Mouse (Mus musculus) erythroid progenitor cell, adult 5-6 weeks (primary cell): Measurements from ENCODE around the gene Gm20388. TPM values are rescaled to one million over a fixed set of nuclear protein-coding genes. Genes with fewer than 3 reads are reported as not detected.

Experiments used
- ATAC-seq: replicated peaks from 2 replicates; pipeline ENCODE4 v1.8.0; 2016; ENCODE audit warnings: moderate number of reproducible peaks, mild to moderate bottlenecking, moderate TSS enrichment, inconsistent platforms; ENCODE audit not compliant: poor library complexity, low FRiP score, severe bottlenecking
- total RNA-seq, 2 experiments: library from RNA; stranded (forward) in 1 of 2; stranded (reverse) in 1 of 2; fragments of 150-400 nt in 1 of 2; fragments of 186-747, 209-891 nt in 1 of 2; gene quantifications; 2 replicates each; pipeline versions ENCODE4 v1.2.3 to v1.2.4; 2015 to 2017; ENCODE audit warnings: low replicate concordance in 2 of 2

Gene Gm20388
- total RNA-seq, 2 experiments from 2014 or later: 4.2 TPM; not detected in 1

GRCm38 (mm10) chr8:124229883-124230282 lies 4319.2 kb downstream of the Gm20388 start:
- no peak for ATAC-seq

GRCm38 (mm10) chr8:124230496-124231175 lies 4320.0 kb downstream of the Gm20388 start:
- ATAC-seq: no peak

- peak; percentile 70; the same call in 1 of the 2 replicates for ATAC-seq
These were observed 4320.5 kb downstream of the Gm20388 start, which contains the start of gene Galnt2 for GRCm38 (mm10) chr8:124231176-124231484. Galnt2 (plus strand) TSS chr8:124231391.

GRCm38 (mm10) chr8:124231485-124232279 lies 4321.0 kb downstream of the Gm20388 start:
- peak; percentile 46; the same call in 1 of the 2 replicates for ATAC-seq

- ATAC-seq: no peak
These were observed 4321.6 kb downstream of the Gm20388 start for GRCm38 (mm10) chr8:124232280-124232600.

GRCm38 (mm10) chr8:124234496-124234895 lies 4323.9 kb downstream of the Gm20388 start:
- no peak for ATAC-seq

GRCm38 (mm10) chr8:124235536-124235935 lies 4324.9 kb downstream of the Gm20388 start:
- no peak for ATAC-seq

- ATAC-seq: no peak
These were observed 4328.7 kb downstream of the Gm20388 start for GRCm38 (mm10) chr8:124239350-124239749.

- no peak for ATAC-seq
These were observed 4330.3 kb downstream of the Gm20388 start for GRCm38 (mm10) chr8:124240932-124241331.

- no peak for ATAC-seq
These were observed 4331.6 kb downstream of the Gm20388 start for GRCm38 (mm10) chr8:124242208-124242607.

- ATAC-seq: no peak
These were observed 4332.3 kb downstream of the Gm20388 start for GRCm38 (mm10) chr8:124242913-124243312.

- ATAC-seq: no peak
These were observed 4336.9 kb downstream of the Gm20388 start for GRCm38 (mm10) chr8:124247581-124247980.

GRCm38 (mm10) chr8:124248688-124249087 lies 4338.0 kb downstream of the Gm20388 start:
- no peak for ATAC-seq

- no peak for ATAC-seq
These were observed 4339.6 kb downstream of the Gm20388 start for GRCm38 (mm10) chr8:124250255-124250654.

GRCm38 (mm10) chr8:124250785-124251184 lies 4340.1 kb downstream of the Gm20388 start:
- ATAC-seq: no peak

- no peak for ATAC-seq
These were observed 4341.9 kb downstream of the Gm20388 start for GRCm38 (mm10) chr8:124252533-124252950.

GRCm38 (mm10) chr8:124253939-124254338 lies 4343.3 kb downstream of the Gm20388 start:
- no peak for ATAC-seq

- no peak for ATAC-seq
These were observed 4346.2 kb downstream of the Gm20388 start for GRCm38 (mm10) chr8:124256841-124257240.

GRCm38 (mm10) chr8:124257363-124257762 lies 4346.7 kb downstream of the Gm20388 start:
- no peak for ATAC-seq

GRCm38 (mm10) chr8:124259146-124259545 lies 4348.5 kb downstream of the Gm20388 start:
- ATAC-seq: no peak

- no peak for ATAC-seq
These were observed 4349.3 kb downstream of the Gm20388 start for GRCm38 (mm10) chr8:124259925-124260324.
